Mouse (Mus musculus) gastrocnemius, adult 8-10 months (tissue): Measurements from ENCODE around the gene Slc6a6. TPM values are rescaled to one million over a fixed set of nuclear protein-coding genes. Genes with fewer than 3 reads are reported as not detected.

Experiments used
- DNase-seq, 2 experiments: peaks; one replicate each; pipeline ENCODE4 v3.0.0; 2022; ENCODE audit warnings: low spot score in 2 of 2
- total RNA-seq, 4 experiments: library from RNA; stranded (reverse); gene quantifications; 2 replicates each; pipeline ENCODE4 v1.2.4; 2022

Slc6a6 gene
- total RNA-seq, 4 experiments from 2014 or later, result 66.0 to 81.7 (median 77.6) TPM

- DNase-seq, result no peak
Observed at GRCm38 (mm10) chr6:91773951-91774350, 90.1 kb downstream of the Slc6a6 start.

DNA sequence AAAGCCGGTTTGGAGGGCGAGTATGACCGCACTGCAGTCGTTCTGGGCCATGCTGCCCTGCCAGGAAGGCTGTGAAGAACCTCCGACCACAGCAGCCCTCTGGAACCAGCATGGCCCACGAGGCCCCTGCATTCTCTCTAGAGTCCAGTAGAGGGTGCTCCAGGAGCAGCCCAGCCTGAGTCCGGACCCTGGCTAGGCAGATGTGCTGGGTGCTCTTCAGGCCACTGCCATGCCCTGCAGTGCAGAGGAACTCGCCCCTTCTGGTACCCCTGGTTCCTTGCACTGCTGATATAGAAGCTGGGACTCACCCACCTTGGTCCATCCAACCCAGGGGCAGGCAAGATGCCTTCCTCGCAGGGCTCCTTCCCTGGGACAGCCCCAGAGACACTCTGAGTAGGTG, 92.7 kb downstream of the Slc6a6 start:
- DNase-seq, result peak in 1 of 2 experiments; percentile 46

- no peak for DNase-seq
Observed at GRCm38 (mm10) chr6:91779206-91779605, 95.4 kb downstream of the Slc6a6 start.

- DNase-seq, result peak; percentile 65 to 81
Observed at GRCm38 (mm10) chr6:91785018-91785417, 101.2 kb downstream of the Slc6a6 start.

- no peak for DNase-seq
Observed at GRCm38 (mm10) chr6:91788311-91788798, 104.5 kb downstream of the Slc6a6 start.

- no peak for DNase-seq
Observed at GRCm38 (mm10) chr6:91795640-91796039, 111.8 kb downstream of the Slc6a6 start.

GRCm38 (mm10) chr6:91796064-91796463, 112.2 kb downstream of the Slc6a6 start:
- no peak for DNase-seq

GRCm38 (mm10) chr6:91796736-91797135, 112.9 kb downstream of the Slc6a6 start:
- DNase-seq, result no peak

GRCm38 (mm10) chr6:91798496-91798895, 114.6 kb downstream of the Slc6a6 start:
- DNase-seq, result no peak

DNA sequence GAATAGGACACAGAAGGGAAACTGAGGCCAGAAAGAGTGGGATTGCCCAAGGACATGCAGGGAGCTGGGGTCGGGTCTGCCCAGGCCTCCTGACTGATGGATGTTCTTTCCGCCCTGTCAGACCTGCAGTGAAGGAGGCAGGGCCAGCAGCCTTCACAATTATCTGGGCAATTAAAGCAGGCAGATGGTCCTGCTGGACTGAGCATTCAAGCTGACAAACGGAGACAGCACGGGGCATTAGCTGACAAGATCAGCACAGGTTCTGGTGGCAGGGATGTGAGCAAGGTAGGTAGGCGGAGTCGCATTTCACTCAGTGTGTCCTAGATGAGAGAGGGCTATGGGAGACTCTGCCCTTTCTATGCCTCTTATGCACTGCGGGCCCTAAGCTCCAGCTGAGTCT, 120.3 kb downstream of the Slc6a6 start:
- DNase-seq, result no peak

DNA sequence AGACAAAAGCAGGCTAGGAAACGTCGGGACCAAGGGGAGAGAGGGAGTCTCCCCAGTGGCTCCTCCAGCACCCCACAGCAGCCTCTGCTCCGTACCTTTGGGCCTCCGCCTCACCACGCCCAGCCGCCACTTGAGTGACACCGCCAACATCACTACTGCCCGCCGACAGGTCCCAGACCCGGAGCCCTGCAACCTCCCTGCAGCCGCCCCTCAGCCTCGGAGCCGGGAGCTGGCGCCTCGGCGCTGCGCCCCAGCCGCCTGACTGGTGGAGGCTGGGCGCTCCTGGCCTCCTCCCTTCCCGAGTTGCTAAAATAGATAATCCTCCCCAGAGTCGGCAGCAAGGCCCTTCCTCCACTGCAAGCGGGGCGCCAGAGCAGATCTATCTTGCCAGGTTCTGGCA, 123.3 kb downstream of the Slc6a6 start:
- no peak for DNase-seq

DNA sequence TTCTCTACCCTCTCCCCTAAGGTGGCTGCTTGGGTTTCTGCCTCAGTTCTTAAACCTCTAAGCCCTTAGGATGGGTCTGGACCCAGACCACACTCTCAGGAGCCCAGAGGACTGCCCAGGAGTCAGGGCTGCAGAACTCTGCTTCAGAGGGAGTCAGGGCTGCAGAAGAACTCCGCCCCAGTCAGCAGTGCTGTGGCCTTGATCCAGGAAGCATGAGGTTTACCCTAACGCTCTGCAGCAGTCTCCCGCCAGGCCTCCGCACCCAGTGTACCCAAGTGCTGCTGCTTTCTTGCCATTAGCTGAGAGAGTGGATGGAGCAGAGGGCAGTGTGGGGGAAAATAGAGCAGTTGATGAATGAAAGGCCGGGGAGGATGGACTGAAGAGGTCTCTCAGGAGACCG, 124.2 kb downstream of the Slc6a6 start:
- DNase-seq, result no peak

Other genes with a start within 250 kb of the Slc6a6 start
- 10 to 100 TPM in 1 of 4 experiments, 1 to 10 TPM in 3; 8.4 to 11.4 (median 9.1) TPM for gene Chchd4, start 210.5 kb upstream of the Slc6a6 start, total RNA-seq
- 10 to 100 TPM; 21.9 to 30.1 (median 24.6) TPM for gene Tmem43, start 210.3 kb upstream of the Slc6a6 start, total RNA-seq
- 1 to 10 TPM; 6.4 to 9.5 (median 8.2) TPM for gene Xpc, start 168.2 kb upstream of the Slc6a6 start, total RNA-seq
- 10 to 100 TPM; 22.9 to 26.5 (median 24.0) TPM for gene Lsm3, start 168.1 kb upstream of the Slc6a6 start, total RNA-seq
- gene Grip2, start 143.2 kb downstream of the Slc6a6 start, total RNA-seq, result 1 to 10 TPM in 3 of 4 experiments, under 1 TPM in 1; 0.92 to 2.8 (median 2.2) TPM
- gene Ccdc174, start 194.0 kb downstream of the Slc6a6 start, total RNA-seq, result 10 to 100 TPM in 1 of 4 experiments, 1 to 10 TPM in 3; 6.8 to 10.9 (median 8.7) TPM
- gene 4930590J08Rik, start 218.8 kb downstream of the Slc6a6 start, total RNA-seq, result 1 to 10 TPM in 3 of 4 experiments, under 1 TPM in 1; 0.92 to 2.6 (median 2.0) TPM